Mouse (Mus musculus): ENCODE data around the gene Clca3a2. TPM values are rescaled to one million over a fixed set of nuclear protein-coding genes. Genes with fewer than 3 reads are reported as not detected.
"Not testable (repeated sequence)": the region's sequence is repeated elsewhere in the genome, so short reads cannot be mapped to it uniquely, and the experiment has no call there.

The Clca3a2 gene
- polyA plus RNA-seq, 1 experiment from 2014 or later = 0.32 TPM

GRCm38 (mm10) chr3:144785181-144786148 lies 33.8 kb downstream of the Clca3a2 start:
- no peak for ATAC-seq (ENCODE audit: low FRiP score, low read depth)
- H3K36me3 ChIP-seq = no peaks in the 10 kb centered on the region
- H3K9ac ChIP-seq = no peak overlapping the region
- no peak overlapping the region for H3K4me3 ChIP-seq
- H3K4me2 ChIP-seq (replicated peaks) = no peak overlapping the region
- no peaks in the 10 kb centered on the region for H3K9me3 ChIP-seq
- no peak overlapping the region for H3K27ac ChIP-seq
- no peaks in the 10 kb centered on the region for H3K27me3 ChIP-seq
- WGBS = 81% methylated on average over 11 of the region's 11 CpGs
- no peaks in the 10 kb centered on the region for H3K4me1 ChIP-seq

DNA sequence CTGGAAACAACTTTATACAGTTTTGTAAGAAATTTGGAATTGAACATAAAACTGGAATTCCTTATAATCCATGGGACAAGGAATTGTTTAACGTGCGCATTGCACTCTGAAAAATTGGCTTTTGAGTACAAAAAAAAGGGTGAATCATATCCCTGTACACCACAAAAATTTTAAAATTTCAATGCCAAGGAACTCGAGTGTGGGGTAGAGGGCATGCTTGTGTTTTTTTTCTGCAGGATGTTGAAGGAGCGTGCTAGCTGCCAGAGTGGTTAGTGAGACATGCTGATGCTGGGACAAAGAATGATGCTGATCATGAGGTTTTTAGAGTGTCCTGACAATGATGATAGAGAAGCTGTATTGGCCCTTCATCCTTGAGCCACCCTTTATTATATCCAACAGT lies 54.1 kb downstream of the Clca3a2 start:
- H3K4me3 ChIP-seq = no peak overlapping the region
- 87% methylated on average over 4 of the region's 4 CpGs for WGBS
- no peak overlapping the region for H3K9ac ChIP-seq
- ATAC-seq (ENCODE audit: low FRiP score, low read depth) = no peak
- no peaks in the 10 kb centered on the region for H3K27me3 ChIP-seq
- no peak overlapping the region for H3K27ac ChIP-seq
- no peaks in the 10 kb centered on the region for H3K9me3 ChIP-seq
- peaks cover 6% of the 10 kb centered on the region; the same call in 1 of the 2 replicates for H3K4me1 ChIP-seq
- no peaks in the 10 kb centered on the region for H3K36me3 ChIP-seq
- H3K4me2 ChIP-seq (replicated peaks) = no peak overlapping the region

GRCm38 (mm10) chr3:144761454-144761853 lies 57.8 kb downstream of the Clca3a2 start:
- peaks cover 6% of the 10 kb centered on the region; the same call in 1 of the 2 replicates for H3K4me1 ChIP-seq
- H3K9ac ChIP-seq = no peak overlapping the region
- H3K36me3 ChIP-seq = no peaks in the 10 kb centered on the region
- 33% methylated on average over 6 of the region's 6 CpGs for WGBS
- H3K27ac ChIP-seq = no peak overlapping the region
- no peak for ATAC-seq (ENCODE audit: low FRiP score, low read depth)
- no peak overlapping the region for H3K4me2 ChIP-seq (replicated peaks)
- no peaks in the 10 kb centered on the region for H3K27me3 ChIP-seq
- H3K4me3 ChIP-seq = no peak overlapping the region
- H3K9me3 ChIP-seq = no peaks in the 10 kb centered on the region

GRCm38 (mm10) chr3:144760592-144761309 lies 58.5 kb downstream of the Clca3a2 start, which contains the start of gene Clca3a1:
Gene Clca3a1 (minus strand): TSS chr3:144760977.
- no peak for ATAC-seq (ENCODE audit: low FRiP score, low read depth)
- Histone ChIP-seq H3K27ac (no peak within 1 kb of the TSS), H3K4me2 (replicated peaks) (no peak within 1 kb of the TSS), H3K9me3 (no peaks in the 10 kb centered on the region), H3K27me3 (no peaks in the 10 kb centered on the region), H3K36me3 (no peaks in the 10 kb centered on the region), H3K4me3 (no peak within 1 kb of the TSS), H3K4me1 (peaks cover 6% of the 10 kb centered on the region; the same call in 1 of the 2 replicates), H3K9ac (no peak within 1 kb of the TSS)
- WGBS = 71% methylated on average over 11 of the region's 11 CpGs

- peaks cover 6% of the 10 kb centered on the region; the same call in 1 of the 2 replicates for H3K4me1 ChIP-seq
- no peaks in the 10 kb centered on the region for H3K9me3 ChIP-seq
- no peak overlapping the region for H3K4me2 ChIP-seq (replicated peaks)
- no peak for ATAC-seq (ENCODE audit: low FRiP score, low read depth)
- no peak overlapping the region for H3K9ac ChIP-seq
- no peak overlapping the region for H3K4me3 ChIP-seq
- 83% methylated on average over 3 of the region's 3 CpGs for WGBS
- no peaks in the 10 kb centered on the region for H3K27me3 ChIP-seq
- H3K27ac ChIP-seq = no peak overlapping the region
- no peaks in the 10 kb centered on the region for H3K36me3 ChIP-seq
These were observed 59.6 kb downstream of the Clca3a2 start for GRCm38 (mm10) chr3:144759719-144760118.

DNA sequence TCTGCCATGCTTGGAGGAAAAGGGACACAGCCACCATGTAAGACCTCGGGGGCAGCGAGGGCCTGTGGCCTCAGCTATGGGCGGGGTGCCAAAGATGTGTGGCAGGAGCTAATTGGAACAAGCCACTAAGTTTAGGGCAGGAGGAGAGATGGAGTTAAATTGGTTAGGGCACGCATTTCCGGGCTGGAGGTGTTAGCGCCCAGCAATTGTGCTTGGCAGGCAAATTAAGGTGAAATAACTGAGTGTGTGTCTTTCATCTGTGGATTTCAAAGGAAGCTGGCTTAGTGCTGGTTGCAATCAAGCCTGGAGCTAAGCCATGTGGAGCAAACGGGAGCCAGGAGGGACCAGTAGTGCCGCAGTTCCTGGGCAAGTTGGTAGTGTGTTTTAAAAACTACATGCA lies 63.2 kb downstream of the Clca3a2 start:
- H3K4me3 ChIP-seq; H3K4me1 ChIP-seq; H3K9me3 ChIP-seq; ATAC-seq (ENCODE audit: low FRiP score, low read depth); H3K36me3 ChIP-seq; H3K4me2 ChIP-seq (replicated peaks); H3K27me3 ChIP-seq; H3K27ac ChIP-seq; H3K9ac ChIP-seq: not testable (repeated sequence)
- 30% methylated on average over 8 of the region's 8 CpGs for WGBS

- H3K4me3 ChIP-seq = no peak overlapping the region
- H3K36me3 ChIP-seq = no peaks in the 10 kb centered on the region
- H3K27ac ChIP-seq = no peak overlapping the region
- no peaks in the 10 kb centered on the region for H3K9me3 ChIP-seq
- no peaks in the 10 kb centered on the region for H3K4me1 ChIP-seq
- H3K4me2 ChIP-seq (replicated peaks) = no peak overlapping the region
- H3K27me3 ChIP-seq = no peaks in the 10 kb centered on the region
- H3K9ac ChIP-seq = no peak overlapping the region
- ATAC-seq (ENCODE audit: low FRiP score, low read depth) = no peak
- 3% methylated on average over 2 of the region's 2 CpGs for WGBS
These were observed 66.2 kb downstream of the Clca3a2 start for GRCm38 (mm10) chr3:144753120-144753519.

GRCm38 (mm10) chr3:144749062-144749963 lies 70.0 kb downstream of the Clca3a2 start:
- not testable (repeated sequence) for H3K27me3 ChIP-seq; H3K4me3 ChIP-seq; H3K4me1 ChIP-seq; ATAC-seq (ENCODE audit: low FRiP score, low read depth); H3K4me2 ChIP-seq (replicated peaks); H3K9ac ChIP-seq; H3K9me3 ChIP-seq; H3K27ac ChIP-seq; H3K36me3 ChIP-seq
- 47% methylated on average over 19 of the region's 21 CpGs for WGBS

GRCm38 (mm10) chr3:144747706-144748105 lies 71.6 kb downstream of the Clca3a2 start:
- H3K9ac ChIP-seq; ATAC-seq (ENCODE audit: low FRiP score, low read depth); H3K4me1 ChIP-seq; H3K4me3 ChIP-seq; H3K27me3 ChIP-seq; H3K36me3 ChIP-seq; H3K4me2 ChIP-seq (replicated peaks); H3K9me3 ChIP-seq; H3K27ac ChIP-seq: not testable (repeated sequence)
- 68% methylated on average over 3 of the region's 3 CpGs for WGBS
